Mouse (Mus musculus): ENCODE data around the gene Hoxd9. TPM values are rescaled to one million over a fixed set of nuclear protein-coding genes. Genes with fewer than 3 reads are reported as not detected.

Hoxd9 gene
- polyA plus RNA-seq, 1 experiment from 2014 or later = 0.33 TPM

DNA sequence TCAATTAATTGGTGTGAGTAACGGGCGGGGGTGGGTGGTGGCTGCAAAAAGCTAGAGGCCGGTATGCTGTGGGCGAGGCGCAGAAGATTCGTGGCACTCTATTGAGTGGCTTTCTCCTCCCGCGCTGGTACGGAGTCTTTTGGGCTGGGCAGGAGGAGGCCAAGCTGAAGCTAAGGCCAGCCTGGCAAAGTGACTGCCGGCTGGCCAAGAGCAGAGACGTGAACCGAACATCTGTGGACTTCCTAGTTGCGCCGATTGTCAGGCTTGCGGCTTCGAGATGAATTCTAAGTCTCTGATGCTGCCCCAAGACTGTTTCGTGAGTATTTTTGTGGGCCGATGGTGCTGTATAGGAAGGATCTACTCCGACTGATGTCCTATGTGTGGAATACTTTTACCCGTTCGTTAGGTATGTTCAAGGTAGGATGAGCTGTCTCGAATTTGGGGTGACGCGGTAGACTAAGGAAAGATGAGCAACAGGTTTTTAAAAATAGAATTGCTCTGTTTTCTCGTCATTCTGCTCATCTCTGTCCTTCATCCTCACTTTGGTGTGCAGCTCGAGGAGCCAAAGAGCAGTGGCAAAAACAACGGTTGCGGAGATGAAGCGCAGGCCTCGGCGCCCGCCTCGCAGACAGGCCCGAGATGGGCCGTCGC lies 30.2 kb upstream of the Hoxd9 start:
- TF ChIP-seq CTCF (IDR thresholded peaks at IDR 0.05) (no peak), EP300 (IDR thresholded peaks at IDR 0.05) (no peak)
- DNase-seq (ENCODE audit: low spot score) = no peak
- no peak overlapping the region for H3K4me3 ChIP-seq (ENCODE audit: low read depth, low read length)
- WGBS = 5% methylated on average over 35 of the region's 36 CpGs
- H3K9me3 ChIP-seq (ENCODE audit: low read length) = no peaks in the 10 kb centered on the region
- H3K36me3 ChIP-seq (ENCODE audit: insufficient read depth, low read length) = no peaks in the 10 kb centered on the region
- H3K9ac ChIP-seq (replicated peaks; ENCODE audit: low read depth) = no peak overlapping the region
- H3K4me1 ChIP-seq (ENCODE audit: insufficient read depth, low read depth, low read length) = no peaks in the 10 kb centered on the region; the same call in 1 of the 2 replicates
- no peak overlapping the region for H3K27ac ChIP-seq (ENCODE audit: low read length)
- no peak for ATAC-seq
- peaks cover 88% of the 10 kb centered on the region for H3K27me3 ChIP-seq (replicated peaks; ENCODE audit: insufficient read depth, low read length)
- no peak overlapping the region for H3K4me2 ChIP-seq (replicated peaks; ENCODE audit: low read depth, low read length)

DNA sequence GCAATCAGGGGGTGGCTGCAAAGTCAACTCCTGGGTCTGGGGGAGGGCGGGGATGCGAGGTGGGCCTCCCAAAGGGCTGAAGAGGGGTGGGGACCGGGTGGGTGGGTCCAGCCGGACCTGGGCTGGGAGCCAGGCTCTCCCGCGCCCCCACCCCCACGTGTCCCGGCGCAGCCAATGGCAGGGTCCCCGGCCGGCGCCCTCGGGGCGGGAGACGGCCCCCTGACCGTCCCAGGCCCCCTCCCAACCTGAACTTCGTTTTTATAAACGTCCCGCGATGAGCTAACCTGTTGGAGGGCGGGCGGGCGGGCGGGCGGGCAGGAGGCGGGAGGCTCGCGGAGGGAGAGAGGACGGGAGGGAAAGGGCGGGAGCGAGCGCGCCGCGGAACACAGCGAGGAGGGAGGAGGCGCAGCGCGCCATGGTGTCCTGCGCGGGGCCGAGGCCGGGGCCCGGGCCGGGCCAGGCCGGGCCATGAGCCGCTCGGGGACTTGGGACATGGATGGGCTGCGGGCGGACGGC lies 29.6 kb upstream of the Hoxd9 start, which contains the start of gene Hoxd13:
Hoxd13 (plus strand) TSS at position 469 of the 516 bp plus-strand sequence.
- Histone ChIP-seq H3K4me1 (ENCODE audit: insufficient read depth, low read depth, low read length) (peaks cover 3% of the 10 kb centered on the region), H3K4me2 (replicated peaks; ENCODE audit: low read depth, low read length) (peak within 1 kb of the TSS; percentile 73), H3K27me3 (replicated peaks; ENCODE audit: insufficient read depth, low read length) (peaks cover 88% of the 10 kb centered on the region), H3K9ac (replicated peaks; ENCODE audit: low read depth) (no peak within 1 kb of the TSS), H3K27ac (ENCODE audit: low read length) (no peak within 1 kb of the TSS), H3K4me3 (ENCODE audit: low read depth, low read length) (peak within 1 kb of the TSS; percentile 35), H3K36me3 (ENCODE audit: insufficient read depth, low read length) (no peaks in the 10 kb centered on the region), H3K9me3 (ENCODE audit: low read length) (no peaks in the 10 kb centered on the region)
- TF ChIP-seq EP300 (IDR thresholded peaks at IDR 0.05) (no peak), CTCF (IDR thresholded peaks at IDR 0.05) (no peak)
- 0% methylated on average over 19 of the region's 51 CpGs for WGBS
- DNase-seq (ENCODE audit: low spot score) = no peak
- peak; percentile 44; the same call in 1 of the 2 replicates for ATAC-seq

DNA sequence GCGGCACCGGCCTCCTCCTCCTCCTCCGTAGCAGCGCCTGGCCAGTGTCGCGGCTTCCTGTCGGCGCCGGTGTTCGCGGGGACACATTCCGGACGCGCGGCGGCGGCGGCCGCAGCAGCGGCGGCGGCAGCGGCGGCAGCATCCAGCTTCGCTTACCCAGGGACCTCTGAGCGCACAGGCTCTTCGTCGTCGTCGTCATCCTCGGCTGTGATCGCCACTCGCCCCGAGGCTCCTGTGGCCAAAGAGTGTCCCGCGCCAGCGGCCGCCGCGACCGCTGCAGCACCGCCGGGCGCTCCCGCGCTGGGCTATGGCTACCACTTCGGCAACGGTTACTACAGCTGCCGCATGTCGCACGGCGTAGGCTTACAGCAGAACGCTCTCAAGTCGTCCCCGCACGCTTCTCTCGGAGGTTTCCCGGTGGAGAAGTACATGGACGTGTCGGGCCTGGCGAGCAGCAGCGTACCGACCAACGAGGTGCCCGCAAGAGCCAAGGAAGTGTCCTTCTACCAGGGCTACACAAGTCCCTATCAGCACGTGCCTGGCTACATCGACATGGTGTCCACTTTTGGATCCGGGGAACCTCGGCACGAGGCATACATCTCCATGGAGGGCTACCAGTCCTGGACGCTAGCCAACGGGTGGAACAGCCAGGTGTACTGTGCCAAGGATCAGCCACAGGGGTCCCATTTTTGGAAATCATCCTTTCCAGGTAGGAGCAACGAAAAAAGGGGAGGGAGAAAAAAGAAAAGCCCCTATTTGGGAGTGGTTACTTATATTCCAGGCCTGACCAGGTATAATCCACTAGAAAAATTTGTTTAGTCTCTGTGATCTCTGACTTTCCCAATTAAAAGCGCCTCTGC lies 28.9 kb upstream of the Hoxd9 start:
- H3K27ac ChIP-seq (ENCODE audit: low read length) = no peak overlapping the region
- H3K9me3 ChIP-seq (ENCODE audit: low read length) = no peaks in the 10 kb centered on the region
- no peaks in the 10 kb centered on the region for H3K36me3 ChIP-seq (ENCODE audit: insufficient read depth, low read length)
- DNase-seq (ENCODE audit: low spot score) = no peak
- peak overlapping the region; percentile 35 for H3K4me3 ChIP-seq (ENCODE audit: low read depth, low read length)
- H3K9ac ChIP-seq (replicated peaks; ENCODE audit: low read depth) = no peak overlapping the region
- ATAC-seq = peak; percentile 16; the same call in 1 of the 2 replicates
- TF ChIP-seq CTCF (IDR thresholded peaks at IDR 0.05) (no peak), EP300 (IDR thresholded peaks at IDR 0.05) (no peak)
- WGBS = 1% methylated on average over 43 of the region's 74 CpGs
- peaks cover 4% of the 10 kb centered on the region for H3K4me1 ChIP-seq (ENCODE audit: insufficient read depth, low read depth, low read length)
- H3K4me2 ChIP-seq (replicated peaks; ENCODE audit: low read depth, low read length) = peak overlapping the region; percentile 73
- peaks cover 88% of the 10 kb centered on the region for H3K27me3 ChIP-seq (replicated peaks; ENCODE audit: insufficient read depth, low read length)

DNA sequence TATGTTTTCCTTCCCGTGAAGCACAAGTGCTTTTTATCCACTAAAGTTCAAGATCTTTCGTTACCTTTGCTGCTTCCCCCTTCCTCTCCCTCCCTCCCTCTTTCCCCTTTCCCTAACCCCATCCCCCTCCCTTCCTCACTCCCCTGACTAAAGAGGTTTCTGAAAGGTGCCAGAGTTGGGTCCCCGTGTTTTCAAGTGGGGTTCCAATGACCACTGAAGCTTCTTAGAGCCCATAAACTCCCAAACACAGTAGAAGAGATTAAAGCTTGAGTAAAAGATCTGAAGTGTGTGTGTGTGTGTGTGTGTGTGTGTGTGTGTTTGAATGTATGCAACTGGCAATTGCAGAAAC lies 28.3 kb upstream of the Hoxd9 start:
- DNase-seq (ENCODE audit: low spot score) = no peak
- no peak overlapping the region for H3K9ac ChIP-seq (replicated peaks; ENCODE audit: low read depth)
- H3K27me3 ChIP-seq (replicated peaks; ENCODE audit: insufficient read depth, low read length) = peaks cover 89% of the 10 kb centered on the region
- H3K27ac ChIP-seq (ENCODE audit: low read length) = no peak overlapping the region
- WGBS = 3% methylated on average over 3 of the region's 3 CpGs
- H3K4me3 ChIP-seq (ENCODE audit: low read depth, low read length) = no peak overlapping the region
- H3K36me3 ChIP-seq (ENCODE audit: insufficient read depth, low read length) = no peaks in the 10 kb centered on the region
- no peak overlapping the region for H3K4me2 ChIP-seq (replicated peaks; ENCODE audit: low read depth, low read length)
- H3K4me1 ChIP-seq (ENCODE audit: insufficient read depth, low read depth, low read length) = peaks cover 4% of the 10 kb centered on the region
- H3K9me3 ChIP-seq (ENCODE audit: low read length) = no peaks in the 10 kb centered on the region
- TF ChIP-seq EP300 (IDR thresholded peaks at IDR 0.05) = no peak
- no peak for TF ChIP-seq CTCF (IDR thresholded peaks at IDR 0.05)
- ATAC-seq = no peak

DNA sequence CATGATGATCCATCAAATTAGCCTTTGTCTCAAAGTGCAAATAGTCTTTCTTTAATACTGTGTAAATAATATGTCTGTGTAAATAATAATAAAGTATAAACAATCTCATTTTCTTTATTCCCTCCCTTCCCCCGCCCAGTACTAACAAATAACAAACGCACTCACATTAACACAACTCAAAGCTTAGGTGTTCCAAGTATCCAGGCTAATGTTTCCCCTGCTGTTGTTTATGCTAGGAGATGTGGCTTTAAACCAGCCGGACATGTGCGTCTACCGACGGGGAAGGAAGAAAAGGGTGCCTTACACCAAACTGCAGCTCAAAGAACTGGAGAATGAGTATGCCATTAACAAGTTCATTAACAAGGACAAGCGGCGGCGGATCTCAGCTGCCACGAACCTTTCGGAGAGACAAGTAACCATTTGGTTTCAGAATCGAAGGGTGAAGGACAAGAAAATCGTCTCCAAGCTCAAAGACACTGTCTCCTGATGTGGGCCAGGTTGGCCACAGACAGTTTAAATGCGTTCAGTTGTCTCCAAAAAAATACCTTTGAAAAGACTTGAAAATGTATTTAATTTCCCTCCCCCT lies 27.8 kb upstream of the Hoxd9 start:
- DNase-seq (ENCODE audit: low spot score) (no peak), ATAC-seq (no peak)
- TF ChIP-seq CTCF (IDR thresholded peaks at IDR 0.05) = no peak
- no peak for TF ChIP-seq EP300 (IDR thresholded peaks at IDR 0.05)
- Histone ChIP-seq H3K27ac (ENCODE audit: low read length) (no peak overlapping the region), H3K4me2 (replicated peaks; ENCODE audit: low read depth, low read length) (no peak overlapping the region), H3K9ac (replicated peaks; ENCODE audit: low read depth) (no peak overlapping the region), H3K4me3 (ENCODE audit: low read depth, low read length) (no peak overlapping the region), H3K9me3 (ENCODE audit: low read length) (no peaks in the 10 kb centered on the region), H3K36me3 (ENCODE audit: insufficient read depth, low read length) (no peaks in the 10 kb centered on the region), H3K27me3 (replicated peaks; ENCODE audit: insufficient read depth, low read length) (peaks cover 88% of the 10 kb centered on the region), H3K4me1 (ENCODE audit: insufficient read depth, low read depth, low read length) (peaks cover 4% of the 10 kb centered on the region)
- WGBS = 3% methylated on average over 14 of the region's 14 CpGs

DNA sequence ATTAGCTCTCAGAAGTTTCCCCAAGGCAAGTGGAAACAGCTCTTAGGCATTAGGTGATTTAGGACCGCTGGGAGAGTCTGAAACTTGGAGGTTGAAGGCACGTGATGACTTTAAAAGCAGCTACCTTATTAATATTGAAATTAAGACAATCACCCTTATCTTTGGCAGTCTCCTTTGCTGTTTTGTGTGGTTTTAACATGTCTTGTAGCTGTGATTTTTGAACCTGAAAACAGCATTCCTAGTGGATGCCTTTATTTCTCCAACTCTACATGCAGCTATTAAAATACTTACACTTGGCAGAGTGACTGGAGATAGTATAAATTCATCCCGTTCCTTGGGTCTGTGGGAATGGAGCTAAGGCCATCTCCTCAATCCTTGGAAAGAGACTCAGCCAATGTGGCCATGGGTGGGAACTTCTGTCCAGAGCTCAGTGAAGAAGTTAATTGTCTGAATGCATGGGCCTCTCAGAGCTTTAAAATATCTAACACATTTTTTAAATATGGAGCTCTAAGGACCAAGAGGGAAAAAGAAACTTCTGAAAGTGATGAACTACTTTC lies 26.8 kb upstream of the Hoxd9 start:
- Histone ChIP-seq H3K9ac (replicated peaks; ENCODE audit: low read depth) (no peak overlapping the region), H3K4me1 (ENCODE audit: insufficient read depth, low read depth, low read length) (peaks cover 4% of the 10 kb centered on the region), H3K4me2 (replicated peaks; ENCODE audit: low read depth, low read length) (no peak overlapping the region), H3K27me3 (replicated peaks; ENCODE audit: insufficient read depth, low read length) (peaks cover 88% of the 10 kb centered on the region), H3K36me3 (ENCODE audit: insufficient read depth, low read length) (no peaks in the 10 kb centered on the region), H3K9me3 (ENCODE audit: low read length) (no peaks in the 10 kb centered on the region), H3K27ac (ENCODE audit: low read length) (no peak overlapping the region), H3K4me3 (ENCODE audit: low read depth, low read length) (no peak overlapping the region)
- DNase-seq (ENCODE audit: low spot score) = no peak
- no peak for ATAC-seq
- TF ChIP-seq EP300 (IDR thresholded peaks at IDR 0.05) = no peak
- WGBS = 7% methylated on average over 3 of the region's 3 CpGs

Measured in lung, postnatal 0 days (tissue).